Mouse (Mus musculus) Patski (cell line): ENCODE results near the gene Nhlh2. TPM values are rescaled to one million over a fixed set of nuclear protein-coding genes. Genes with fewer than 3 reads are reported as not detected.

Source experiments
- ATAC-seq: fragments of 100-300 bp; one replicate; pipeline ENCODE4 v1.8.0; 2021
- CTCF ChIA-PET: fragments of 350-600 bp; sonication (Branson Sonifier 250); formaldehyde crosslinking; loops from one replicate; lab custom pipeline; 2022; ENCODE audit warnings: inconsistent platforms; lab: Charles Lee
- POLR2A ChIA-PET: fragments of 350-600 bp; sonication (Branson Sonifier 250); formaldehyde crosslinking; loops from one replicate; lab custom pipeline; 2022; ENCODE audit warnings: antibody characterized with exemption, inconsistent platforms; lab: Charles Lee
- DNase-seq: peaks from one replicate; pipeline ENCODE4 v3.0.0-alpha.2; 2011; ENCODE audit warnings: low read depth, low spot score
- H3K27me3 ChIP-seq: fragments of 371-371 bp; one replicate; pipeline ENCODE4 v1.5.1; 2021
- CTCF ChIP-seq: fragments of 100-300 bp; IDR thresholded peaks from one replicate; pipeline ENCODE4 v1.5.1; 2021
- in situ Hi-C: fragments of 300-500 bp; cut with MboI; formaldehyde crosslinking; loops from 3 replicates; pipeline ENCODE4 v1.11.1; 2018; ENCODE audit warnings: low pct_unique_long_range_greater_than_20kb, mixed read lengths
- polyA plus RNA-seq: library from polyadenylated mRNA; unstranded; gene quantifications from one replicate; pipeline ENCODE4 v1.2.3, GENCODE M21; 2021

Gene Nhlh2
- polyA plus RNA-seq, 1 experiment from 2014 or later, result not detected

DNA sequence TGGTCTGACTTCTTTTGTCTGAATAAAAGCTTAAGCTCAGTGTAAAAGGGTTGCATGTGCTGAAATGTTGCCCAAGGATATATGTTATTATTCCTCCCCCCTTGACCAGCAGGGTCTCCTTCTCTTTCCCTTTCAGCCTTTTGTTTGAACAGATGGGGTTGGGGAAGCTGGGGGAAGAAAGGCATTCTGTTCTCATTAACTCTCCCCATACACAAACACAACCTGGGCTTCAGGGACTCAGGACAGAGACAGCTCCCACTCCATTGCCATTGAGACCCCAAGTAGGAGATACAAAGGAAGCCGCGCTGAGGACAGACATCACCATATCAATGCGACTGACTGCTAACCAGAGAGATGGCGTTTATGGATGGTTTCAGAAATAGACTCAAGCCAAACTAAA is 46.0 kb downstream of the Nhlh2 start:
- in situ Hi-C loops, result no loop called here
- ATAC-seq, result no peak
- ChIA-PET CTCF (interaction anchor here (0.8 to 1.0 kb wide), 2 partner anchors 11 to 13 kb away, joined by 3 read pairs; no protein-coding TSS in a partner anchor), POLR2A (no interaction called here)
- no peak for DNase-seq
- no peaks in the 10 kb centered on the region for H3K27me3 ChIP-seq
- no peak for TF ChIP-seq CTCF

DNA sequence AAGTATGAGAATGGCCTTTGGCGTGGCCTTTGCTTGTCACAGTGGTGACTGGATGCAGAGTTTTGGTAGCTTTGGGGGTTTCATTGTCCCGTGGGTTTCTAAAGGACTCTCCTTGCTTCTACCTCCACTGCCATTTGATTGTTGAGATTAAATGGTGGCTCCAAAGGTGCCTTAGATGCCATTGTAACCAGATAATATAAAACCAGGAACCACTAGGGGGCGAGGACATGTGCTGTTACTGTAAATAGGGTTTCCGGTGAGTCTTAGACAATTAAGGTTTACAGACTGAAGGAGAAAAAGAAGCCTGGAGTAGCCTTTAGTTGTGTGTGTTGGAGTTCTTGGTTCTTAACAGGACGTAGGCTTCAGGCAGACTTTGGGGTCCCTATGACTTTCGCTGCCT is 50.2 kb downstream of the Nhlh2 start:
- in situ Hi-C loops, result loop anchor here (10.0 kb wide), 2 partner anchors 175 to 565 kb away; no protein-coding TSS in a partner anchor
- DNase-seq (no peak), ATAC-seq (no peak)
- peak; percentile 38 for TF ChIP-seq CTCF
- no peaks in the 10 kb centered on the region for H3K27me3 ChIP-seq
- CTCF ChIA-PET, result interaction anchor here (2.4 kb wide), 1 partner anchor 11 kb away, joined by 8 read pairs; no protein-coding TSS in a partner anchor
- POLR2A ChIA-PET, result no interaction called here

DNA sequence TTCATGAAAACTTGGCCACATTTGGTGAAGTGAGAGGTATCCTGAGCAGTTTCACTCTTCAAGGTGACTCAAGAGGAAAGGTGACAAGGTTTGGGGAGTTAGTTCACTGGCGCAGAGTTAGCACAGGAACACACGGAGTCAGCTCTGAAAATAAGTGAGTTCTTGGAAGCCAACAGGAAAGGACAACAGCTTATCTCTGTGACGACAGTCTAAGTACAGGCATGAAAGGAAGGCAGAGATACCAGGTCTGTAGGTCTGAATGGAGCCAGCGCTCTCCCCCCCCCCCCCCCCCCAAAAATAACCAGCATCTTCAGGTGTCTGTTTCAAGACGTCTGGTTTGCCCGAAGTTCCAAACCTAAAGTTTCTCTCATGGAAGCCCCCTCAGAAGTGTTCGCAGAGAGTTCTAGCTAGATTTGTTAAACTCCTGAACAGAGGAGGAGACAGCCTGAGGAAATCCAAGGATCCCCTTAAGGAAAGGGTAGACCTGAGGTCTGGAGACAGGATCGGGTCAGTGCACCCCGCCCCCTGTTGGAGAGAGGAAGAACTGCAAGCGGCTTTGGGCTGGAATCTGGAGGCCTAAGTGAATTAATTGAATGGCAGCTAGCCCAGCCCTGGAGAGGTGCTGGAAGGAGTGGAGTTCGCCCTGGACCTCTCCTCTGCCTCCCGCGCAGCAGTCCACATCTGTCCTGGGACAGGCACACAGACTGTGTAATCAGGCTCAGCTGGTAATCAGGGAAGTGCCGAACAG is 52.2 kb downstream of the Nhlh2 start:
- no peaks in the 10 kb centered on the region for H3K27me3 ChIP-seq
- DNase-seq (no peak), ATAC-seq (no peak)
- ChIA-PET POLR2A (no interaction called here), CTCF (interaction anchor here (0.7 to 2.4 kb wide), 14 partner anchors 9 to 199 kb away, joined by 3 to 8 read pairs (median 4); no protein-coding TSS in a partner anchor)
- peak; percentile 89 for TF ChIP-seq CTCF
- in situ Hi-C loops, result loop anchor here (10.0 kb wide), 2 partner anchors 177 to 567 kb away; no protein-coding TSS in a partner anchor

DNA sequence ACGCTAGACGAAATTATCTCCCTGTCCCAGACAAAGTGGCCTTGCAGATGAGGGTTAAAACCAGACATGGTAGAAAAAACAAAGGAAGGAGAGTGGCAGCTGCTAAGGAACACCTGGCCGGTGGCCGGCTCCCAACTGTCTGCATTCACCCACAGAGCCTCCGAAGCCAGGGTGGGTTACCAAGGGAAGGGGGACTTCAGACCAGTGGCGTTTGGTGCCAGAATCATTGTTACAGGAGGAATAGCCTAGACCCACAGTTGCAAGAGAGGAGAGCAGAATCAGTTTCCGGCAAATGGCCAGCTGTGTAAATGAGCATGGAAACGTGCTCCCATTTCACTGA is 52.8 kb downstream of the Nhlh2 start:
- ATAC-seq (no peak), DNase-seq (no peak)
- POLR2A ChIA-PET, result no interaction called here
- CTCF ChIA-PET, result interaction anchor here (0.7 to 2.4 kb wide), 9 partner anchors 8 to 178 kb away, joined by 3 to 8 read pairs (median 3); no protein-coding TSS in a partner anchor
- TF ChIP-seq CTCF, result no peak
- in situ Hi-C loops, result loop anchor here (10.0 kb wide), 2 partner anchors 178 to 568 kb away; no protein-coding TSS in a partner anchor
- no peaks in the 10 kb centered on the region for H3K27me3 ChIP-seq

DNA sequence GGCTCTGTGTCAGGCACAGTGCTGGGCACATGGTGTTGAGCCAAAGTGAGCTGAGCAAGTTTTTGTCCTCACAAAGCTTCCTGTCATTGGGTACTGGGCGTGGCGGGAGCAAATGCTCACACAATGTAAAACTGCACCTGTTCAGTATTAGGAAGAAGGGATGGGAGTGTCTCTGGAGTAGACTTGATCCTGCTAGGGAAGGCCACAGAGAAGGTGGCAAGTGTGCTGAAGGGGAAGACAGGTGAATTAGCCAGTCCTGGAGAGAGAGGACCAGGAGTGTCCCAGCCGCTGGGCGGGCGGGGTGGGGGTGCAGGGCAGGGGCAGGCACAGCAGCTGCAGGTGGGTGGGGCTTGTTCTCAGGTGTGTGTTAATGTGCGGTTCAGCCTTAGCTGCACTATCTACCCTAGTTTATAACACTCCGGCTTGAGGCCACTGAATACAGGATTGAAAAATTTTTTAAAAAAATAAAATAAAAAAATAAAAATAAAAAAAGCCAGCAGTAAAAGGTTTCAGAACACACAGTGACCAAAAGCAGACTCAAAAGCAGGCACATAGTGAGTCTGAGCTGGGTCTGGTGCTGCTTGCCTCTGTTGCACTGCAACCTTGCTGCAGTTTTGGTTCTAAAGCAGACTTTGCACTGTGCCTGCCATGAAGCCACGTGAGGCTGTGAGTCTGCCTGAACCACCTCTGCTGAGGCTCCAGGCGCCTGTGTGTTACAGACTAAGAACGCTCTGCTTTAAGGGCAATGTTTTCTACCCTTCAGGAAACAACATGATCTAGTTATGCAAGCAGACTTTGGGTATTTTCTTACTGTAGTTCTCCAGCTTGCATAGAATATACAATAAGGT is 53.6 kb downstream of the Nhlh2 start:
- in situ Hi-C loops, result loop anchor here (10.0 kb wide), 2 partner anchors 179 to 569 kb away; no protein-coding TSS in a partner anchor
- no peak for TF ChIP-seq CTCF
- ATAC-seq (no peak), DNase-seq (no peak)
- POLR2A ChIA-PET, result interaction anchor here (0.6 kb wide), 1 partner anchor 539 kb away, joined by 3 read pairs; no protein-coding TSS in a partner anchor
- CTCF ChIA-PET, result interaction anchor here (1.2 to 1.8 kb wide), 5 partner anchors 9 to 181 kb away, joined by 3 to 5 read pairs (median 4); no protein-coding TSS in a partner anchor
- H3K27me3 ChIP-seq, result no peaks in the 10 kb centered on the region

DNA sequence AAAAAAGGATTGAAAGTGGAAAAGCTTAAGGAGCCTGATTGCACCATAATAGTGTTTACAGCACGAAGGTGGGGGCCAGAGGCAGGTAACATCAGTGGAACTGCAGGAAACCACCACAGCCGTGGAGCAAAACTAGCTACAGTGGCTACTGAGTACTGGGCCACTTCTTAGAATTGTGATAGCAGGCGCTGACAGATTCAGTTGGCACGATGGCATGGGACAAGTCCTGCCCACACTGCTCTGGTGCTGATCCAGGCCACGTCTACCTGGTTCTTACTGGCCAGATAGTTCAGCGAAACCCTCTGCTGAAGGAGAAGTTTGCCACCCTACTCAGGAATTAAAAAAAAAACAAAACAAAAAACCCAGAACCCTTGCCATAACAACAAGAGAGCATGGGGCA is 54.7 kb downstream of the Nhlh2 start:
- in situ Hi-C loops, result loop anchor here (10.0 kb wide), 2 partner anchors 180 to 570 kb away; no protein-coding TSS in a partner anchor
- ChIA-PET CTCF (interaction anchor here (1.4 kb wide), 2 partner anchors 57 to 182 kb away, joined by 3 to 4 read pairs; no protein-coding TSS in a partner anchor), POLR2A (no interaction called here)
- no peaks in the 10 kb centered on the region for H3K27me3 ChIP-seq
- no peak for TF ChIP-seq CTCF
- no peak for ATAC-seq
- DNase-seq, result no peak

Other genes starting within 250 kb of the Nhlh2 start
- 1.1 TPM for gene Mab21l3, start 161.1 kb upstream of the Nhlh2 start, polyA plus RNA-seq
- 21.9 TPM for gene Slc22a15, start 85.6 kb upstream of the Nhlh2 start, polyA plus RNA-seq
- gene Casq2, start 76.3 kb downstream of the Nhlh2 start, polyA plus RNA-seq, result 0.17 TPM
- 43.6 TPM for gene Vangl1, start 194.6 kb downstream of the Nhlh2 start, polyA plus RNA-seq